Mouse (Mus musculus) adipocyte (in vitro differentiated cells): ENCODE data around the gene Lypd6.

ENCODE experiments used
- DNase-seq: peaks from one replicate; pipeline ENCODE4 v3.0.0-alpha.2; 2016; ENCODE audit warnings: low spot score

Gene Lypd6

DNA sequence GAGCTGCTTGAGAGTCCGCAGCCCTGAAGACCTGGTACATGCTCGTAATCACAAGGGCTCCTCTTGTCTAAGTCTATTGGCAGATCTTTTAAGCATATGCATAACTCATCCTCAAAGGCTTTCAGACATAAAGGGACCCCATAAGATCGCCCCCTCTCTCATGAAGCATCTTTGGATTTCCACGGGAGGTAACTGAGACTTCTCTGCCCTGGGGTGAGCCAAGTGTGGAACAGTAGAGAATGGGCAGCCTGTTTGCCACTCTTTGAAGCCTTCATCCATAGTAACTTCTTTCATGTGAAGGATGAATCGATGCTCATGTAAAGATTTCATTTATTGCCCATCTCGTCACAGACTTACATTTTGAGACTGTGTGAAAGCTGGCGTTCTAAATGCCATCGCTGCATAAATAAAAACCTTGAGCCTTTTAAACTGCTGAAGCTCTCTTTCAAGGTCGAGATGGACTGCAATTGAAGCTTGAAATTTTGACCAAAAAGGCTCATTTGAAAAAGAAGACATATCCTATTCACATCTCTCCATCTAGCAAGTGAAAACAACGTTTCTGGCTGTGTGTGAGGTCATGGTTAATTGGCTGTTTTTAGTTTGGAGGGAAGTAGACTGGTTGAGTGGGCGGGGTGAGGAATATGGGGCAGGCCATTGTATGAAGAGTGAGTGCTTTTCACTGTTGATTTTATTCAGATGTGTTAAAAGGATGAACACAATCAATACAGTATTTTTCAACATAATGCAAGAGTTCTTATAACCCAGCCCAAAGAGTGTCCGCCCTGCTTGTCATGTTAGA, 107.7 kb downstream of the Lypd6 start:
- DNase-seq = no peak

DNA sequence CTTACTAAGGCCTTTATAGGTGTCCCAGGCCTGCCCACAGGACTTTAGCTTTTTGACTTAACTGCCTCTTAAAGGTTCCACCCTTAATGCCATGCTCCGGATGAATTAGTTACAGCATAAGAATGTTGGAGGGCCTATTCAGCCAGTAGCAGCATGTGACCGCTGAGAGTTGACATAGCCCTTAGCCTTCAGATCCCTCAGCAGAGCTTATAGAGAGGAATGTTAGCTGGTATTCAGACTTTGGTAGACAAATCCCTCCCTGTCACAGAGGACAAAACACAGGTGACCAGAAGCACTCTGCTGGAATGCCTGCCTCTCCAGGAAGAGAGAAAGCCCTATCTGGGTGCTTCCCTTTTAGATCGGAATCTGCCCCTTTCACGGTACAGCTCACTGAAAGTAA, 109.5 kb downstream of the Lypd6 start:
- no peak for DNase-seq

DNA sequence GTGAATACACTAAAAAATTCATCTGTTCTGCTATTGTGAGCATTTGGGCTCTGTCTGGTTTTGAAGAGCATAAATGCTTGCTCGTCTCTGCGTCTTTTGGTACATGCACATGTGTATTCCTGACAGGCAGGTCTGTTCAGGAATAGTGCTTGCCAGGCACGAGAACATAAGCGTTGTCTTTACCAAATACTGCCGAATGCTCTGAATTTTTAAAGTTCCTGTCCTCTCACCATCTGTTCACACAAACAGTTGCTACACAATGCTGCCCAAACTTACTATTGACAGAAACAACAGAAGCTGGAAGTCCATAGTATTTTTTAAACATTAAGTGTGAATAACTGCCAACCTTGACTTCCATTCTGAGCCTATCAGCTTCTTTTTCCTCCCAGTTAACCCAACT, 112.9 kb downstream of the Lypd6 start:
- no peak for DNase-seq

DNA sequence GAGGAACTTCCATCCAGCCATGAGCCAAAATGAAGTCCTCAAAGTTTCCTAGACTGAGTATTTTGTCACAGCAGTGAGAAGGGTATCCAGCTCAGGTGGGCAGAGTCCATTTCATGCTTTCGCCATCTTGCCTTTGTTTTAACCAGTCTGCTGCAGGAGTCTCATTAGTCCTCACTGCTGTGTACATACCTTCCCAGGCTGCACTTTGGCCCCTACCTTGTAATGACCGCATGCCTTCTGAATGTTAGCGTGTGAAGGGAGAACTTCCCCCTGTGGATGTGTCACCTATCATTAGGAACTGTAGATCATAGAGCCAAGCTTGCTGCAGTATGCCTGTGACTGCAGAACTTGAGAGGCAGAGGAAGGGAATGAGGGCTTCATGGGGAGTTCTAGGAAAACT, 114.2 kb downstream of the Lypd6 start:
- no peak for DNase-seq

DNA sequence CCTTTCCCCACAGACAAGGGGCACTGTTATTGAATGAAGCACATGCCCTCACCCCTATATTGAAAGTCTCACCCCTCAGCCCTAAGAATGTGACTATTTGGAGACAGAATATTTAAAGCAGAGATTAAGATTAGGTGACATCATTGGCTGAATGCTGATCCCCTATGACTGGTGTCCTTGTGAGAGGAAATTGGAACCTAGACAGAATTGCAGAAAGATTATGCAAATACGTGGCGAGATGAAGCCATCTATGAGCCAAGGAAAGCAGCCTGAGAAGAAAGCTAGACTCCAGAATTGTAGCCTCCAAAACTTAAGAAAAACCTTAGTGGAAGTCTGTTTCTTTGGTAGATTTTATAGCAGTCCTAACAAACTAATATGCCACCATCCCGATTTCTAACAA, 115.1 kb downstream of the Lypd6 start:
- peak; percentile 57 for DNase-seq

DNA sequence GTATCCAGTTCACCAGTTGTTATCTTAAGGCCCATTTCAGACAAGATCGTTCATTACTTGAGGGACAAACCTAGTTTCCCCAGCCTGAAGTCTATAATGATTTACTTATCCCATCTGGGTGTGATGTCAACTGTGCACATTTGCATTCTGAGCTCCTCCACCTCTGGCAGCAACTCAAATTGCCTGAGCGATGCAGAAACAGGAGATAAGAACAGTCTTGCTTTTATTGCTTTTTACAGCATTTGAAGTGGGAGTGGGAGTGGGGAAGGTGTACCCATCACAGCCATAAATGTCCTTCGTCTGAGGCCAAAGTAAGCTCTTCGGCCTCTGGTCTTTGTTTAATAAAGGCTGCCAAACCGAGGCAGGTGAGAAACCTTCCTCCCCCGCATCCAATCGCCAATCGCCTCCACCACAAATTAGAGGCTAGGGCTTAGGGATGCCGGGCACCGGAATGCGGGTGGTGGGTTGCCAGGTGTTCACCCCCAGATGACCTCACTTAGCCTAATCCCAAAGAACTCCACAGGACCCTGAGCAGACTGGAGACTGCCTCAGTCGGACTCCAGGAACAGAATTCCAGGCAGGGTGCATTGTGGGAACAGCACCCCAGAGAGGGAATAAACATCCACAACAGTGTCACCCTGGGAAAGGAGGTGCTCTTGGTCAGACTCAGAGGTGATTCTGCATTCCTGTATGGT, 120.6 kb downstream of the Lypd6 start:
- no peak for DNase-seq

DNA sequence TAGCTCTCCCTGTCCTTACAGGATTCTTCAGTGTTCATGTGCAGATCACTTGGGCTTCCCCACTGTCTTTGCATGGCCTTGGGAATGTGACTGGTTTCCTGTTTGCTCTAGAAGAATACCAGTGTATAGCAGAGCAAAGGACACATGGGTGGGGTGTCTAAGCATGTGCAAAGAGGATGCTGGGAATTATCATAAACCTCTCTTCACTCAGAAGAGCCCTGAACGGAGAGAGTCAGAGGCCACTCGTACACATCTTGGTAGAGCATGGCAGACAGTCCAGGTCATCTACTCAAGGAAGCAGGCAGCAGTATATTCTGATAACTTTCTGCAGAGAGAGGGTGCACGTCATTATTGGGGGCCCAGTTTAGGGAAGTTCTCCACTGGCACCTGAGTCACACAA, 122.6 kb downstream of the Lypd6 start:
- DNase-seq = no peak

DNA sequence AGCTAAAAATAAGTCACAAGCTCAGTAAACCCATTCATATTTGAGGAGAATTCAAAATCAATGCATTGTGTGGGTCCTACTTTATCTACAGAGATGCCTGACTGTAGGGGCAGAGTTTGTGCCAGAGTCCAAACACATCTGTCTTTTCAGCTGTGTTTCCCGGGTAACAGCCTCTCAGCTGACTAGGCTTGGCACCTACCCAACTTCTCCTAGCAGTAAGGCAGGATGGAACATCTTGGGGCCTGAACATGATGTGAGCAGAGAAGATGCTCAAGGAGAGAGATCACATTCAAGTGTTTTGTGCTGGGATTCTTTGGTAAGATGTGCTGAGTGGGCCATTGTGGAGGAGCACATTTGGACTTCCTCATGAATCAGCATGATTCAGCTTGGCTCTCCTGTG, 130.5 kb downstream of the Lypd6 start:
- DNase-seq = peak; percentile 20

DNA sequence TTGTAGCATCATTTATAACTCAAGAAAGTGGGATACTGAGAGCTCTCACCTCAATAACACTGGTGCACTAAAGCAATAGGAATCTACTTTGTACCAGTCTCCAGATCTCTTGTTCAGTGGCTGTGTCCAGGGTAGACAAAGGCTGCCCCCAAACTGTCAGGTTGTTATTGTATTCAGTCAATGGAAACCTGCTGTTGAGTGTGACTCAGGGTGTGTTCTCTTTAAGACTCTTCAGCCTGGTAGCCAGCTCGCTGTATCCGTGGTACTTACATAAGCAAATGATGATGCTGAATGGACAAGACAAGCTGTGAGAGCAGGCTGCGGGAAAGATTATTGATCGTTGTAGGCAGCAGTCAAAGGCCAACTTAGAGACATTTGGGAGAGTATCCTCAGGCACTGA, 131.6 kb downstream of the Lypd6 start:
- no peak for DNase-seq

DNA sequence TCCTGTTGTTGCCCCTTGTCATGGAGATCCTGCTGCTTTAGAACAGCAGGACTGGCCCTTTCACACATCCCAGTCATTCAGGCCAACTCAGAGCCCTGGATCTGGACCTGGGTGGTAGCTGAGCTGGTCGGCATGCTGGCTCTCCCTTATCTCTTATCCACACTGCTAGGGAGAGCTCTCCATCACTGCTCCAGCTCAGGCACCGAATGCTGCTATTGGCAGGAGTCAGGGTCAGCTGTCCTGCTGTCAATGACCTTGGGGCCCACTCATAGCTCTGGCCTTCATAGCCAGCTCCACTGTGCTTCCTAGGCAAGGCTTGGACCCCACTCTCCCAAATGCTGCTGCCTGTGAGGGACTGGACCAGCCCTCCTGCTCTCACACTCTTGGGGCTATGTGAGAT, 134.3 kb downstream of the Lypd6 start:
- DNase-seq = no peak

DNA sequence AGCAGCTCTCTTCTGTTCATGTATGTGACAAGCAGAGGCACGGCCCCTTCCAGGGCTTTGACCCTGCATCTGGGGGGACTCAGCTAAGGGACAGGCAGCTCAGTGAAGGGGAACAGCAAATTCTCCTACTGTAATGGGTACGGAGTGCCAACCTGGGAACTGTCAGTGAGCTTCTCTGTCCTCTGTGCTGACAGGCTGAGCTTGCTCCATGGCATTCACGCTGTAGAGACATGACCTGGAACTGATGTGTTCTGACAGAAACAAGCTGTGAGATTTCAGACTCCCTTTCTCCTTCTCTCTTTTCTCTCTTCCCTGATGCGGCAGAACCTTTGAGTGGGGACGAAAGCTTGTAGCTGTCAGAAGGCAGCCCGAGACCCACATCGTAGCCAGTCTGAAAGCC, 154.3 kb downstream of the Lypd6 start:
- DNase-seq = no peak

DNA sequence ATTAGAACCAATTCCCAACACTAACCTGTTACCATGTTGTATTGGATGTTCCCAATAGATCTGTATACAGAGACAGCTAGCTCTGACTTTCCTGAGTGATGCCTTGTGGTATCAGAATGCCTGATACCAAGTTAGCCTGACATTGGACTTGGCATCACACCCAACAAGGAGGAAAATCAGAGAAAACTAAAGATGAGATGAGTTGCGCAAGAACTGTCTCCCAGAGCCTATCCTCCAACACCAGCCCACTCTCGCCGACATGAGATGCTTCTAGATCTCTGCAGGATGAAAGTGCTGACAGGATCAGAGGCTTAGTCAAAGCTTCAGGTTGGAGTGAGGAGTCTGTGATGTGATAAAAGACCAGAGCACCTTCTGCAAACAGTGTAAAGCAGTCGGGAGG, 158.8 kb downstream of the Lypd6 start:
- no peak for DNase-seq

DNA sequence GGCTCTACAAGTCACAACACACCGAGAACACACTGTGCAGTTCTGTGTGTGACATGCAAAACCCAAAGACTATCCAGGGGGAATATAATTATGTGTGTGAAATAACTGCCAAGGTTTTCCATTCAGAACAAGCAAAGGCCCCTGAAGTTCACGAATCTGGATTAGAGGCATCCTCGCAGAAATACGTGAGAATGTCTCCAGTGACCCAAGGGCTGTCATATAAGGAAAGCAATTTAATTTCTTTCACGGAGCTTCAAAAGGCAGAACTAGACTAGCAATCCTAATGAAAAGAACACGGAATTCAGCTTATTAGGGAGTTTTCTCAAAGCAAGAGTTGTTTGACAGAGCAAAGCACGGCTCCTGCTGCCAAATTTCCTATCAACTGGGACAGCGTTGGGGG, 167.3 kb downstream of the Lypd6 start:
- no peak for DNase-seq
